Mouse (Mus musculus): ENCODE measurements around the gene Rnf150. TPM values are rescaled to one million over a fixed set of nuclear protein-coding genes. Genes with fewer than 3 reads are reported as not detected.

Rnf150 gene
- total and polyA plus RNA-seq, 3 experiments, result 0.13 to 0.50 (median 0.39) TPM

GRCm38 (mm10) chr8:82959980-82960610, 96.9 kb downstream of the Rnf150 start:
- Histone ChIP-seq H3K4me3 (replicated peaks in 1 of 3; ENCODE audit: low read depth in 2 of 3, low read length in 2 of 3, poor library complexity in 1 of 3) (no peak overlapping the region), H3K9me3 (replicated peaks; ENCODE audit: low read length) (no peaks in the 10 kb centered on the region), H3K4me1 (ENCODE audit: control insufficient read depth in 1 of 2, insufficient read depth in 2 of 2) (peaks cover 0 to 11% of the 10 kb centered on the region in 2 experiments; a peak in 2 of 4 replicates), H3K79me2 (replicated peaks; ENCODE audit: control insufficient read depth, extremely low read depth, insufficient read depth, poor library complexity, severe bottlenecking) (no peaks in the 10 kb centered on the region), H3K9ac (ENCODE audit: insufficient read depth, low read depth) (no peak overlapping the region), H3K4me2 (ENCODE audit: insufficient read depth, low read depth, poor library complexity, severe bottlenecking) (no peak overlapping the region), H3K36me3 (replicated peaks in 1 of 2; ENCODE audit: control insufficient read depth in 1 of 2, insufficient read depth in 1 of 2, low read length in 1 of 2) (no peaks in the 10 kb centered on the region), H3K27me3 (replicated peaks) (no peaks in the 10 kb centered on the region), H3K27ac (ENCODE audit: insufficient read depth, low read depth) (no peak overlapping the region)
- dilution Hi-C loops (cut with MboI; ENCODE audit: extremely low pct_ligation_motif_present, extremely low pct_unique_long_range_greater_than_20kb, low sequenced_read_pairs) (no loop called here), in situ Hi-C loops (cut with MboI; ENCODE audit: low pct_ligation_motif_present, low pct_unique_long_range_greater_than_20kb, low sequenced_read_pairs) (no loop called here)
- TF ChIP-seq TCF12 (IDR thresholded peaks at IDR 0.05; ENCODE audit: low read depth, low read length) (no peak), MAX (IDR thresholded peaks at IDR 0.05; ENCODE audit: low read length) (no peak), IRF4 (IDR thresholded peaks at IDR 0.05; ENCODE audit: low read depth, low read length) (no peak), USF2 (conservative IDR thresholded peaks at IDR 0.05; ENCODE audit: low read depth, low read length) (no peak), MYC (IDR thresholded peaks at IDR 0.05; ENCODE audit: low read depth, low read length) (no peak), ELF1 (IDR thresholded peaks at IDR 0.05; ENCODE audit: low read depth, low read length) (no peak), NRF1 (IDR thresholded peaks at IDR 0.05; ENCODE audit: low read depth, low read length) (no peak), USF1 (IDR thresholded peaks at IDR 0.05; ENCODE audit: low read depth, low read length) (no peak), E2F4 (IDR thresholded peaks at IDR 0.05; ENCODE audit: insufficient replicate concordance, low read depth, low read length) (no peak), TBP (conservative IDR thresholded peaks at IDR 0.05; ENCODE audit: low read depth, low read length) (no peak), NELFE (IDR thresholded peaks at IDR 0.05; ENCODE audit: low read depth, low read length) (no peak), RCOR1 (conservative IDR thresholded peaks at IDR 0.05; ENCODE audit: low read depth, low read length) (no peak)
- no peak for DNase-seq (ENCODE audit: extremely low read depth)

GRCm38 (mm10) chr8:82964537-82964936, 101.4 kb downstream of the Rnf150 start:
- TF ChIP-seq TCF12 (IDR thresholded peaks at IDR 0.05; ENCODE audit: low read depth, low read length), result no peak
- no peak for TF ChIP-seq USF1 (IDR thresholded peaks at IDR 0.05; ENCODE audit: low read depth, low read length)
- TF ChIP-seq GABPA (IDR thresholded peaks at IDR 0.05; ENCODE audit: insufficient replicate concordance, low read depth, low read length), result no peak
- no peak for TF ChIP-seq MXI1 (IDR thresholded peaks at IDR 0.05; ENCODE audit: low read depth, low read length)
- no peak for TF ChIP-seq MAZ (IDR thresholded peaks at IDR 0.05; ENCODE audit: low read depth, low read length)
- no peak for TF ChIP-seq MYC (IDR thresholded peaks at IDR 0.05; ENCODE audit: low read depth, low read length)
- TF ChIP-seq ZC3H11A (IDR thresholded peaks at IDR 0.05; ENCODE audit: low read depth, low read length), result no peak
- TF ChIP-seq NELFE (IDR thresholded peaks at IDR 0.05; ENCODE audit: low read depth, low read length), result no peak
- no peak for TF ChIP-seq PAX5 (IDR thresholded peaks at IDR 0.05; ENCODE audit: low read length)
- no peak for TF ChIP-seq ZMIZ1 (IDR thresholded peaks at IDR 0.05; ENCODE audit: low read depth, low read length)
- no peak for TF ChIP-seq ETS1 (conservative IDR thresholded peaks at IDR 0.05; ENCODE audit: low read depth, low read length)
- no peak for TF ChIP-seq JUN (IDR thresholded peaks at IDR 0.05; ENCODE audit: insufficient read depth, low read depth, low read length)
- no peak for TF ChIP-seq UBTF (IDR thresholded peaks at IDR 0.05; ENCODE audit: low read depth, low read length)
- no peak for TF ChIP-seq HCFC1 (IDR thresholded peaks at IDR 0.05; ENCODE audit: low read depth, low read length)
- no peak for TF ChIP-seq MEF2A (IDR thresholded peaks at IDR 0.05; ENCODE audit: borderline replicate concordance, low read depth, low read length)
- no peak for TF ChIP-seq ZNF384 (IDR thresholded peaks at IDR 0.05; ENCODE audit: low read depth, low read length)
- Histone ChIP-seq H3K4me1 (ENCODE audit: control insufficient read depth in 1 of 2, insufficient read depth in 2 of 2) (peaks cover 2 to 17% of the 10 kb centered on the region in 2 experiments; a peak in 2 of 4 replicates), H3K79me2 (replicated peaks; ENCODE audit: control insufficient read depth, extremely low read depth, insufficient read depth, poor library complexity, severe bottlenecking) (no peaks in the 10 kb centered on the region), H3K9me3 (replicated peaks; ENCODE audit: low read length) (no peaks in the 10 kb centered on the region), H3K9ac (ENCODE audit: insufficient read depth, low read depth) (no peak overlapping the region), H3K27me3 (replicated peaks) (no peaks in the 10 kb centered on the region), H3K4me3 (replicated peaks in 1 of 3; ENCODE audit: low read depth in 2 of 3, low read length in 2 of 3, poor library complexity in 1 of 3) (no peak overlapping the region), H3K4me2 (ENCODE audit: insufficient read depth, low read depth, poor library complexity, severe bottlenecking) (no peak overlapping the region), H3K36me3 (replicated peaks in 1 of 2; ENCODE audit: control insufficient read depth in 1 of 2, insufficient read depth in 1 of 2, low read length in 1 of 2) (no peaks in the 10 kb centered on the region), H3K27ac (ENCODE audit: insufficient read depth, low read depth) (no peak overlapping the region)
- DNase-seq (ENCODE audit: extremely low read depth), result no peak
- dilution Hi-C loops (cut with MboI; ENCODE audit: extremely low pct_ligation_motif_present, extremely low pct_unique_long_range_greater_than_20kb, low sequenced_read_pairs) (no loop called here), in situ Hi-C loops (cut with MboI; ENCODE audit: low pct_ligation_motif_present, low pct_unique_long_range_greater_than_20kb, low sequenced_read_pairs) (no loop called here)

Measured in CH12.LX (cell line).